Mouse (Mus musculus) kidney, adult 2 months (tissue): ENCODE data around the gene Plxna4. TPM values are rescaled to one million over a fixed set of nuclear protein-coding genes. Genes with fewer than 3 reads are reported as not detected.

Source experiments
- DNase-seq: peaks from one replicate; pipeline ENCODE4 v3.0.0; 2021
- H3K27ac ChIP-seq: fragments of 200-500 bp; 2 replicates; pipeline ENCODE4 v1.5.1; 2012; ENCODE audit warnings: low read depth, low read length, control low read depth, inconsistent platforms; ENCODE audit not compliant: insufficient read depth
- H3K27me3 ChIP-seq: fragments of 200-500 bp; replicated peaks from 2 replicates; pipeline ENCODE4 v1.6.1; 2012; ENCODE audit warnings: mild to moderate bottlenecking, moderate library complexity, low read length, inconsistent platforms; ENCODE audit not compliant: control insufficient read depth, insufficient read depth
- H3K36me3 ChIP-seq: fragments of 200-500 bp; 2 replicates; pipeline ENCODE4 v1.6.1; 2012; ENCODE audit warnings: mild to moderate bottlenecking, moderate library complexity, low read length, inconsistent platforms; ENCODE audit not compliant: control insufficient read depth, insufficient read depth
- H3K4me1 ChIP-seq: fragments of 200-500 bp; 2 replicates; pipeline ENCODE4 v1.6.1; 2011; ENCODE audit warnings: low read length; ENCODE audit not compliant: control insufficient read depth, insufficient read depth
- H3K4me3 ChIP-seq: fragments of 200-500 bp; 2 replicates; pipeline ENCODE4 v1.5.1; 2011; ENCODE audit warnings: mild to moderate bottlenecking, low read depth, low read length, control low read depth; ENCODE audit not compliant: insufficient read depth
- CTCF ChIP-seq: fragments of 200-500 bp; conservative IDR thresholded peaks from 2 replicates; pipeline ENCODE4 v1.5.1; 2011; ENCODE audit warnings: low read depth, mild to moderate bottlenecking, control low read depth, low read length, moderate library complexity, mixed read lengths; ENCODE audit not compliant: insufficient read depth, insufficient read length
- POLR2A ChIP-seq: fragments of 200-500 bp; IDR thresholded peaks from one replicate; pipeline ENCODE4 v1.6.1; 2011; ENCODE audit warnings: low read depth, low read length, control low read depth
- WGBS: fragments of 180-500 bp; shearing (Covaris S2); methylation state at CpG from one replicate; pipeline ENCODE4 v1.1.7; 2018; 5-methylcytosine and 5-hydroxymethylcytosine counted together
- polyA plus RNA-seq: library from polyadenylated mRNA; depleted of rRNA; stranded (reverse); fragments of >200 nt; gene quantifications from 2 replicates; pipeline ENCODE4 v1.2.3, GENCODE M21; 2012

The Plxna4 gene
- polyA plus RNA-seq, 1 experiment, result 1.8 TPM

DNA sequence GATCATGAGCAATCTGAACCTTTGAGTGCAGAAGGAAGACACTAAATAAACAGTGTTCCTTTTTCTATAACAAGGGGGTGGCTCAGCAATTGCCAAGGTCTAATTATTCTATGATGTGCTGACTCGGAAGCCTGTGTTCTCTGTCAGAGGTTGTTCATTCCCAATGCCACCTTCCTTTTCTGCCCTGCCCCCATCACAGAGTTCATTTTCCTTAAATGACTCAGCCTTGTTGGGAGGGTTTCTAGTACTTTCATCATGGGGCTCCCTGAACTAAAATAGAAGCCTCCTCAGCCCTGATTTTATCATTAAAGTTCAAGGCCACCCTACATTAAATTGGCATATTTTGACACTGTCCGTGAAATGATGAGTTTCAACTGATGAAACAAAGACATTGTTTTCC lies 242.0 kb downstream of the Plxna4 start:
- WGBS, result 81% methylated on average over 2 of the region's 2 CpGs
- no peak for DNase-seq

DNA sequence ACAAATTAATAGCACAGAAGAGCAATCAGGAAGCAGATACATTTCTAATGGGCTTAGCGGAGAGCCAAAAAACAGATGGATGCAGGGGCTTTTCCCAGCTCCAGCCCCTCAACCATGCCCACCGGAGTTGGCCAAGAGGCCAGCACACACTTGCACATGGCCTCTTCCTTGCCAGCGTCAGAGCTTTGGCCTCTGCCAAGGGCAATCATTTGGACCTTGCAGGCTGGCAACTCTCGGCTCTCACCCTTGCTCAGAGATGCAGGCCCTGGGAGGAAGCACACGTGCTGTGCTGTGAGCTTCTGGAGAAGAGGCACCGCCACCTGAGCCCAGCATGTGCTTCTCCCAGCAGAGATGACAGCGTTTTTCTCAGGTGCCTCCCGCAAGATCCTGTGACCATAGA lies 245.3 kb downstream of the Plxna4 start:
- WGBS, result 83% methylated on average over 8 of the region's 8 CpGs

More for the DNA sequence above, 242.0 kb downstream of the Plxna4 start:
- H3K4me3 ChIP-seq, result no peak overlapping the region
- TF ChIP-seq POLR2A, result no peak
- no peak for TF ChIP-seq CTCF
- H3K36me3 ChIP-seq, result no peaks in the 10 kb centered on the region
- no peaks in the 10 kb centered on the region for H3K4me1 ChIP-seq
- no peak overlapping the region for H3K27ac ChIP-seq
- no peaks in the 10 kb centered on the region for H3K27me3 ChIP-seq

DNA sequence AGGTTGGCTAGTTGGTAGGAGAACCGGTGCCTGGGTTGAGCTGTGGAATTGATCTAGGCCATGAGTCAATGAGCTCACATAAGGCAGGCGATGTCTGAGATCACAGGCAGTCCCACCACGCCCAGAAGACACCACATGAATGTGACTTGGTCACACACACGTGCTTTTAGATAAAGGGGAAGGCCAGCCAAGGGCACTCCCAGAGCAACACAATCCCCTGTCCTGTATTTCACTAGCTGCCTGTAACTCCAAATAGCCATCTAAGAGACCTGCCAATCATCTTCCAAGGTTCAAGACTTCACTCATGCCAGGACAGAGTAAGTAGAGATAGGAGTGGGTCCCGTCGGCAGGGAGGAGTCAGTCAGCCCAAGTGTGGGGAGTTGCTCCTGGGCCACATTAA lies 245.7 kb downstream of the Plxna4 start:
- DNase-seq, result no peak
- H3K27me3 ChIP-seq, result no peaks in the 10 kb centered on the region
- 85% methylated on average over 6 of the region's 6 CpGs for WGBS
- H3K36me3 ChIP-seq, result no peaks in the 10 kb centered on the region
- no peaks in the 10 kb centered on the region for H3K4me1 ChIP-seq
- no peak overlapping the region for H3K27ac ChIP-seq
- no peak overlapping the region for H3K4me3 ChIP-seq
- TF ChIP-seq CTCF (no peak), POLR2A (no peak)

More for the DNA sequence above, 245.3 kb downstream of the Plxna4 start:
- TF ChIP-seq POLR2A, result no peak
- no peak for TF ChIP-seq CTCF
- no peak for DNase-seq
- no peaks in the 10 kb centered on the region for H3K36me3 ChIP-seq
- no peak overlapping the region for H3K27ac ChIP-seq
- no peaks in the 10 kb centered on the region for H3K4me1 ChIP-seq
- H3K4me3 ChIP-seq, result no peak overlapping the region
- H3K27me3 ChIP-seq, result no peaks in the 10 kb centered on the region

DNA sequence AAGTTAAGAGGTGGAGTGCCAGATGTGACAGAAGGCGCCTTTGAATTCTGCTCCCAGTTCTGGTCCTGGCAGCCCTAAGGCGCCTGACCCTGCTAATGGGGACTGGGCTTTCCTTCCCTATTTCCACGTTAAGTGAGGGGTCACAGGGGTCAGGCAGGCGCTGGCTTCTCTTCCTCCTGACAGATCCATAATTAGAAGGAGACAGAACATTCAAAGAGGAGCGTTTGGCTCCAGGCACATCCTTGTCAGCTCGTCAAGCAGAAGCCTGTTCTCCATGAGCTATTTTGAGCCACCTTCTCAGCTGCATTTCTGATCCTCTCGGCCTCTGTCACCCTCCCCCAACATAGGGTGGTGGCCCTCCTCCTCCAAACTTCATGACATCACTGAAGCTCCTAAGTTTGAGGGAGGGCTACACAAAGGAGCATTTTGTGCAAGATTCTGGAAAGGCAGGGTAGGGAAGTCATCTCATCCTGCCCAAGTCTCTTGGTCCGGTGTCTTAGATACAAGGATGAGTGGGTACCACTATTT lies 249.5 kb downstream of the Plxna4 start:
- Histone ChIP-seq H3K36me3 (no peaks in the 10 kb centered on the region), H3K27ac (no peak overlapping the region), H3K4me1 (no peaks in the 10 kb centered on the region), H3K27me3 (no peaks in the 10 kb centered on the region), H3K4me3 (no peak overlapping the region)
- TF ChIP-seq CTCF, result no peak
- no peak for TF ChIP-seq POLR2A
- peak; percentile 31 for DNase-seq
- WGBS, result 50% methylated on average over 8 of the region's 8 CpGs

DNA sequence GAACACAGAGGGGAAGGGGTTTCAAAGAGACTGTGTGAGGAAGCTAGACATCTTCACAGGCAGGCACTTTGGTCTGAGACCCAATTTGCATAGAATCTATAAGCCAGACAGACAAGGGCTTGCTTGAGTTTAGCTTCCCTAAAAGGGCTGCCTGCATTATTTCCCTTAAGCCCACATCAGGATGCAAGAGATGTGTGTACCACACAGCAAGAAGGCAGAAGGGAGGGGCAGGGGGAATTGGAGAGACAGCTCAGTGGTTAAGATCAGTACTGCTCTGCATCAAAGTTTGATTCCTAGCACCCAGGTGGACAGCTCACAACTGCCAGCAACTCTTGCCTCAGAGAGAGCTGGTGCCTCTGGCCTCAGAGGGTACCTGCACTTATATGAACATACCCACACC lies 256.7 kb downstream of the Plxna4 start:
- no peaks in the 10 kb centered on the region for H3K27me3 ChIP-seq
- DNase-seq, result no peak
- H3K36me3 ChIP-seq, result no peaks in the 10 kb centered on the region
- H3K27ac ChIP-seq, result no peak overlapping the region
- H3K4me3 ChIP-seq, result no peak overlapping the region
- no peak for TF ChIP-seq POLR2A
- TF ChIP-seq CTCF, result no peak
- no peaks in the 10 kb centered on the region for H3K4me1 ChIP-seq

DNA sequence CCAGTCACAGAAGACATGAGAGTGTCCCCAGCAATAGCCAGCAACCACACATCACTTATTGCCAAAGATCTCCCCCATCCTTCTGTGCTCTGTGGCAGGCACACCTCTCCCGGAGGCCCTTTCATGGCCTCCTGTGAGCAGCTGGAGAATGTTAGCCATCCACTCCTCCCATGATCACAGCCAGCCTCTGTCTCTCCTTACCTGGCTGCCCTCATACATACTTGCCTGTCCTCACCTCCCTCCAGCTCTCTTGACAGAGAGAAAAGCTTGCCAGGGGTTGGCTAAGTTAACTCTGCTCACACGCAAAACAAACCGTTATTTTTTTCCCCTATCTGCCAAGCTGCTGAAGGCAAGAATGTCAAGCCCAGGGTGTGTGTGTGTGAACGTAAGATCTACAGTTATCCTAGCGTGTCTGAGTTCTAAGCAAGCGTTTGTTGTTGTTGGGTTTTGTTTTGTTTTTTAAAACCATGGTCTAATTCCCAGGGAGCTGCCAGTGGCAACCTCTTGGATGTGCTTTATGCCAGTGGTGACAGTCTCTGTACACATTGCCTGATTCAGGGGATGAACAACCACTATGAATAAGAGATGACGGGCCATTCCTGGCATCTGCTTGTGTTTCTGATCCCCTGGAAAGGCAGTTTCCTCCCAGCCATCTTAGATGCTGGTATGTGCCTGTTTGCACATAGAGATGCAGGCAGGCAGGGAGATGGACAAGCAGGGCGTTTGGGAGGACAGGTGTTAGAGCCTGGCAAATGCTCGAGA lies 257.8 kb downstream of the Plxna4 start:
- 78% methylated on average over 9 of the region's 9 CpGs for WGBS
- Histone ChIP-seq H3K4me1 (0 out of 2 replicates have a peak, but pooled peaks cover 3% of the 10 kb centered on the region), H3K27ac (no peak overlapping the region), H3K36me3 (no peaks in the 10 kb centered on the region), H3K27me3 (no peaks in the 10 kb centered on the region), H3K4me3 (no peak overlapping the region)
- no peak for DNase-seq
- TF ChIP-seq POLR2A (no peak), CTCF (no peak)

DNA sequence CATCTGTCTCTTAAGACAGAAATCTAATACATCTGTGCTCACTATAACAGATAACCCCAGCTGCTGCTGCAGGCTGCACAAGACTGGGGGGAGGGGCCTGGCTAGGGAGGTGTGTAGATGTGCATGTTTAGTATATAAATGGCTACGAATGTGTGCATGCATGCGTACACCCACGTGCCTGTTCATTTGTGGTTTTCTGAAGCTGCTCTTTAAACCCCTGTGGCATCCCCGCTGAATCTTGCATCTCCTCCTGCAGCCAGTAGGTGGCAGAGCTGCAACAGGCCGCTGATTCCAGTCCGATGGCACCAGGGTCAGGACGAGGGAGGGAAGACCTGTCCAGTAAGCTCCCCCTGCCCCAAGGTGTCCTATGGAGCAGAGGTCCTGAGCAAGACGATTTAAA lies 260.0 kb downstream of the Plxna4 start:
- 1% methylated on average over 8 of the region's 8 CpGs for WGBS
- no peak overlapping the region for H3K4me3 ChIP-seq
- H3K27me3 ChIP-seq, result no peaks in the 10 kb centered on the region
- H3K4me1 ChIP-seq, result 0 out of 2 replicates have a peak, but pooled peaks cover 3% of the 10 kb centered on the region
- peak; percentile 81 for DNase-seq
- no peak overlapping the region for H3K27ac ChIP-seq
- TF ChIP-seq POLR2A, result no peak
- TF ChIP-seq CTCF, result peak; percentile 98
- H3K36me3 ChIP-seq, result no peaks in the 10 kb centered on the region
